Mouse (Mus musculus): ENCODE results near the gene Snd1. TPM values are rescaled to one million over a fixed set of nuclear protein-coding genes. Genes with fewer than 3 reads are reported as not detected.

Gene Snd1
- polyA plus RNA-seq, 1 experiment, result 62.1 TPM

DNA sequence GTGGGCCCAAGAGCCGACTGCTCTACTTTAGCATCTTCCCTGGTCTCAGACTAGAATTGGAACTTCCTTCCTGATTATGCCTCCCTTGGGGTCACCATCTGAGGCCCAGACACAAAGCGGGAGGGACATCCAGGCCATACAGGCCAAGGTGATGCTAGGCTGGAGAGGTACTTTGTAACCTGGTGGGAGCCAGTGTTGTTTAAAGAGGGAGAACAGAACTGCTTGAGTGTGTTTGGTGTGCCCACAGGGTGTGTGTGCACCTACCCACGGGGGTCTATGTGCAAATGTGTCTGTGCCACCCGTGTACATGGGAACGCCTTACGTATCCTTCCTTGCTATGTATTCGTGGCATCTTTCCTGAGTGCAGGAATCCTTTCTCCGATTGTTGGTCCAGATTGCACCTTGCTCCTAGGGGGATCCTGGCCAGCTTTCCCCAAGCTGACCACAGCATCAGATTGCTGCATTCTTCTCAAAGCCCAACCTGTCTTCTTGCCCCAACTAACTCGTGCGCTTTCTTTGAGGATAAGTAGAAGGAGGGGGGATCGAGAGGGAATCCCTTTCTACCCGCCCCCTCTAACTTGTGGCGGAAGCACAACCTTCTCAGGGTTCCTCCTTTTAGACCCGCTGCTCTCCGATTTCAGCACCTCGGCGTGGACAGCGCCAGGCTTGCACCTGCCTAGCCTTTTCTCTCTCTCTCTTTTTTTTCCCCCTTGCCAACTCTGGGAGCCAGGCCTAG lies 507.2 kb downstream of the Snd1 start:
- Histone ChIP-seq H3K4me1 (ENCODE audit: control insufficient read depth, insufficient read depth, low read length) (peaks cover 4% of the 10 kb centered on the region; the same call in 1 of the 2 replicates), H3K27ac (ENCODE audit: insufficient read depth, low read length) (no peak overlapping the region), H3K4me3 (ENCODE audit: insufficient read depth, low read length) (peak overlapping the region; percentile 46)
- TF ChIP-seq CTCF (IDR thresholded peaks at IDR 0.05; ENCODE audit: extremely low read depth, insufficient read depth, low read length) (no peak), POLR2A (IDR thresholded peaks at IDR 0.05; ENCODE audit: extremely low read depth, insufficient read depth, low read length) (no peak)

DNA sequence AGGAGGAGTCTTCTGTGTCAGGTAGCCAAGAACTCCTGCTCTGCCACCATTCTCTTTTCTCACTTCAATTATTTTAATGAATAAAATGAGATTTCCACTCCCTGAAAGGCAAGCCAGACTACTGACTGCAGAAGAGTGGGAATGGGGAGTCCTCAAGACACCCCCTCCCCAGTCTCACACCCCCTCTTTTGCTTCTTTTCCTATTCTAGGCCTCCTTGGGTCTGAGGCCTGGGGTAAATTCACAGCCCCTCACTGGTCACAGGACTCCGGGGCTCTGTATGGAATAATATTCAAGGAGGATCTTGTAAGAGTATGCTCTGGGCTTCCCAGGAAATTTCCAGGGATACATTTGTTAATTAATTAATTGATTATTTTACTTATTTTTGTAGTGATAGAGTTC lies 507.9 kb downstream of the Snd1 start:
- no peak overlapping the region for H3K27ac ChIP-seq (ENCODE audit: insufficient read depth, low read length)
- H3K4me3 ChIP-seq (ENCODE audit: insufficient read depth, low read length), result peak overlapping the region; percentile 46
- peaks cover 4% of the 10 kb centered on the region; the same call in 1 of the 2 replicates for H3K4me1 ChIP-seq (ENCODE audit: control insufficient read depth, insufficient read depth, low read length)
- TF ChIP-seq CTCF (IDR thresholded peaks at IDR 0.05; ENCODE audit: extremely low read depth, insufficient read depth, low read length) (no peak), POLR2A (IDR thresholded peaks at IDR 0.05; ENCODE audit: extremely low read depth, insufficient read depth, low read length) (no peak)

Other genes with a start within 250 kb of the Snd1 start
- gene Zfp800, start 77.1 kb upstream of the Snd1 start, polyA plus RNA-seq (2012; rRNA removed), result 6.7 and 8.1 TPM in 2 replicates
- gene Arf5, start 51.6 kb upstream of the Snd1 start, polyA plus RNA-seq (2012; rRNA removed), result 414 and 415 TPM in 2 replicates
- gene Fscn3, start 47.4 kb upstream of the Snd1 start, polyA plus RNA-seq (2012; rRNA removed), result not detected in 2 replicates
- 9.5 and 9.7 TPM in 2 replicates for gene Gcc1, start 46.7 kb upstream of the Snd1 start, polyA plus RNA-seq (2012; rRNA removed)
- gene Pax4, start 25.8 kb upstream of the Snd1 start, polyA plus RNA-seq (2012; rRNA removed), result 0.10 TPM in 1 of 2 replicates, not detected in the other